Mouse (Mus musculus) lung, postnatal 0 days (tissue): ENCODE results near the gene Nob1.

ENCODE experiments used
- CTCF ChIP-seq: IDR thresholded peaks from 2 replicates; pipeline ENCODE4 v1.5.1; 2016; ENCODE audit warnings: antibody characterized with exemption, mild to moderate bottlenecking
- EP300 ChIP-seq: IDR thresholded peaks from 2 replicates; pipeline ENCODE4 v1.6.1; 2016; ENCODE audit warnings: antibody characterized with exemption, mild to moderate bottlenecking, control low read depth

- TF ChIP-seq EP300 (no peak), CTCF (no peak)
These were observed 26.7 kb upstream of the Nob1 start for GRCm38 (mm10) chr8:107451414-107452066.
